Mouse (Mus musculus): ENCODE data around the gene Ms4a6c.
"Not testable (repeated sequence)": the region's sequence is repeated elsewhere in the genome, so short reads cannot be mapped to it uniquely, and the experiment has no call there.

Gene Ms4a6c

DNA sequence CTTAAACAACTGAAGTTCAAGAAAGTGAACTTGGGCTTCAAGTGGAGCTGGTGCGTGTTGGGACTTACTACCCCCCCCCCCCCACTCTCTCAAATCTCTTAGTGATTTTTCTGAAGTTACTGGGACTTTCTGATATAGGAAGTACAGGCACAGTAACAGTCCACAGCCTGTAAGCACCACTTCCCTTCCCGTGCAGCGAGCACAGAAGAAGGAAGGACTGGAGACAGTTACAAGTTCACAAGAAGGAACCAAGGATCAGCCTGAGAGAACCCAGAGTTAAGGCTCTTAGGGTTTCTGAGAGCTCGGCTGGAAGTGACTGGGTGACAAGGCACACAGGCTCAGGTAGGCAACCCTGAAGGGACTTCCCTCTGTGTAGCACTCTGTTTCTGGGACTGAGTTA is at the start of gene Ms4a6c:
Gene Ms4a6c (plus strand): TSS at position 152 of the 400 bp plus-strand sequence.
- DNase-seq (ENCODE audit: low spot score), result not testable (repeated sequence)

DNA sequence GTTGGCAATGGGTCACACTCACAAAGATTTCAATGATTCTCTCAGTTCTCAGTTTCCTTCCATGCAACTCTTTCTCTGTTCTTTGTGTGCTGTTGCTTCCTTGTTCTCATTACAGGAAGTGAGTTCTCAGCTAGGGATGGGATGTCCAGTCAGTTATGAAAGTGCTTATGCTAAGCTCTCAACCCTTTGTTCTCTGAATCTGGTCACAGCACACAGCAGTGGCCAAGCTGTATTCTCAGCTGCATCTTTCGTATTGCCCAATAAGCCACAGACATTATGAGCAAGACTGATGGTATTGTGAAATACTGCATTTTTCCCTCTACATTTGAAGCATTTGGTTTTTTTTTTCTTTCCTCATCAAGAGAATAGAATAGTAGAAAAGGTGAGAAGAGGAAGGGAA is 38.0 kb upstream of the Ms4a6c start:
- DNase-seq (ENCODE audit: low spot score), result not testable (repeated sequence)

DNA sequence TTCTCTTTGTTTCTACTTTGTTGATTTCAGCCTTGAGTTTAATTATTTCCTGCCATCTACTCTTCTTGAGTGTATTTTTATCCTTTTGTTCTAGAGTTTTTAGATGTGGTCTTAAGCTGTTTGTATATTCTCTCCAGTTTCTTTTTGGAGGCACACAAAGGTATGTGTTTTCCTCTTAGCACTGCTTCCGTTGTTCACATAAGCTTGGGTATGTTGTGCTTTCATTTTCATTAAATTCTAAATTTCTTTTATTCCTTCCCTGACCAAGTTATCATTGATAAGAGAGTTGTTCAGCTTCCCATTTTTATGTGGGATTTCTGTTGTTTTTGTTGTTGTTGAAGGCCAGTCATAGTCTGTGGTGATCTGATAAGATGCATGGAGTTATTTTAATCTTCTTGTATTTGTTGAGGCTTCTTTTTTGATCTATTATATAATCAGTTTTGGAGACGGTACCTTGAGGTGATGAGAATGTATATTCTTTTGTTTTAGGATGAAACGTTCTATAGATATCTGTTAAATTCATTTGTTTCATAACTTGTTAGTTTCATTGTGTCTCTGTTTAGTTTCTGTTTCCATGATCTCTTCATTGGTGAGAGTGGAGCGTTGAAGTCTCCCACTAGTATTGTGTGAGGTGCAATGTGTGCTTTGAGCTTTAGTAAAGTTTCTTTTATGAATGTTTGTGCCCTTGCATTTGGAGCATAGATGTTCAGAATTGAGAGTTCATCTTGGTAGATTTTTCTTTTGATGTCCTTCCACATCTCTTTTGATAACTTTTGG is 33.9 kb upstream of the Ms4a6c start:
- DNase-seq (ENCODE audit: low spot score), result no peak

DNA sequence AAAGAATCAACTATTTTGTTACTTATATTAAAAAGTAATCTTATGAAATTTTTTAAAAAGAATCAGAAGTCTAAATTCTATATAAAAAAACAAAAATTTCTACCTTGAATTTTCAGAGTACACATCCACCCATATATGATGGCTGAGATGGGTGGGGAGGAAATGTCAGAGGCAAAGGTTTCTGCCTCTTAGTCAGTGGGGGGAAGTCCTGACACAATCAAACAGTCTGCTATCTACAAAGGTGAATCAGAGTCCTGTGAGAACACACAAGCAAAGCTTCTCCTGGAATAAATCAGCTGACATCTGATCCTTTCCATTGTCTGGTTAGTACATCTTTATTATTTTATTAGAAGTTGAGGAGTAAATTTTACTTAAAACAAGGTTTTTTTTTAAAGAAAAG is 25.8 kb upstream of the Ms4a6c start, which contains the start of gene Ms4a4b:
Gene Ms4a4b (plus strand): TSS at position 216 of the 400 bp plus-strand sequence.
- no peak for DNase-seq (ENCODE audit: low spot score)

DNA sequence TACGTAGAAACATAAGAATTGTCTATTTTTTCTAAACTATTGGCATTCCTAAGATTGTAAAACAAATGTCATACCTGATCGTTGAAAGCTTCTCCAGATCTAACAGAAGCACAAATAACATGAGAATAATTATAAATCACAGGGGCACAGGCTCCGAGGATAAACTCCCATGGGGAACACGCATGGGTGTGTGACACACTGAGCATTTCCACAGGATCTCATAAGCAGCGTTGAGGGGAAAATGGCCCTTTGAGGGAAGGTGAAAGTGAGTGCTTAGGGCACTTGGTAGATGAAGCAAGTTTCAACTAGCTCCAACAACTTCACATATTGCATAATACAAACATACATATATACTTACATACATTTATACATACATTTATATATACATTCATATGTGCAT is 25.2 kb upstream of the Ms4a6c start:
- DNase-seq (ENCODE audit: low spot score), result no peak

DNA sequence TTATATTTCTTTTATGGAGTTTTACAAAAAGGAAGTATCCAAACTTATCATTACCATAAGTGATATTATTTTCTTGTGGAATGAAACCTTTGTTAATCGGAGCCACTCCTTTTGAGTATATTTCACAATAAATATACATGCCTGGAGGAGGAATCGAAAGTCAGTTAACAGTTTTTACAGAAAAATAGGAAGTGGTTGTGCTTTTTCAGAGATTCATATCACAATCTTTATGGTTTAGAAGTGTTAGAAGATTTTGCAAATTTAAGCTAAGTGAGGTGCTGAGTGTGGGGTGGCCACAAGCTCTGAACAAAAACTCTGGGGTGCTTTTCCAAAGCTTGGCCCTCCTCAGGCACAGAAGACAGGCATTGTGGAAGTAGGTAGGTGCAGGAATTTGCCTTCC is 21.9 kb upstream of the Ms4a6c start:
- no peak for DNase-seq (ENCODE audit: low spot score)

DNA sequence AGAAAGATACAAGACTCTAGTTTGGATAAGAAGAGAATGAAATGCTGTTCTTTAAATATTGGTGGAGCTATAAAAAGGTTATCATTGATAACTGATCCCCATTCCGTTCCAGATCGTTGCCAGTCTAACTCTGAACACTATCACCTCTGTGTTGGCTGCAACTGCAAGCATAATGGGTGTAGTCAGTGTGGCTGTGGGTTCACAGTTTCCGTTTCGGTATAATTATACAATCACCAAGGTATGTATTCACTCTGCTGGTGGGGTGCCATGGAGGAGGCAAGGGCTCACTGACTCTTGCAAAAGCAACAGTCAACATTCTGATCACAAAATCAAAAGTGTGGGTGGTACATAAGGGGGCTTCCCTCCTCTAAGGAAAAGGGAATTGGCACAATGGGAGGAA is 10.1 kb upstream of the Ms4a6c start:
- DNase-seq (ENCODE audit: low spot score), result not testable (repeated sequence)

DNA sequence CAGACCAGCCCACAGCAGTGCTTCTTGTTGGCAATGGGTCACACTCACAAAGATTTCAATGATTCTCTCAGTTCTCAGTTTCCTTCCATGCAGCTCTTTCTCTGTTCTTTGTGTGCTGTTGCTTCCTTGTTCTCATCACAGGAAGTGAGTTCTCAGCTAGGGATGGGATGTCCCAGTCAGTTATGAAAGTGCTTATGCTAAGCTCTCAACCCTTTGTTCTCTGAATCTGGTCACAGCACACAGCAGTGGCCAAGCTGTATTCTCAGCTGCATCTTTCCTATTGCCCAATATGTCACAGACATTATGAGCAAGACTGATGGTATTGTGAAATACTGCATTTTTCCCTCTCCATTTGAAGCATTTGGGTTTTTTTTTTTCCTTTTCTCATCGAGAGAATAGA is 4.4 kb upstream of the Ms4a6c start:
- not testable (repeated sequence) for DNase-seq (ENCODE audit: low spot score)

DNA sequence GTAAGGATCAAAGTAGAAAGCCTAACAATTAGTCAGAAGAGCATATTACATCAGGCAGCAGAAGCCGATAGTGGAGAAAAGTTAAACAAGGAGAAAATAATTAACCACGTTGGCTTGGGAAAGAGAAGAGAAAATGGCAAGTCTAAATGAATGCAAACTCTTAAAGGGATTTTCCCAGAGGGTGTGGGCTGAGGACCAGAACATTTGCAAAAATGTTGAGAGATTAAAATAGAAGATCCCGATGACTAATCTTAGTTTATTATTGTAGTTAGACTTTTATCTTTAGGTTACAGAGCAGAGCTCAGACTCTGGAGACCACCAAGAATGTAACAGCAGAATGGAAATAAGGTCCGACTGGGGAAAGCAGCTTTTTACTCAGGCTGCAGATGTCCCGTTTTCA is 2.7 kb upstream of the Ms4a6c start:
- DNase-seq (ENCODE audit: low spot score), result no peak

DNA sequence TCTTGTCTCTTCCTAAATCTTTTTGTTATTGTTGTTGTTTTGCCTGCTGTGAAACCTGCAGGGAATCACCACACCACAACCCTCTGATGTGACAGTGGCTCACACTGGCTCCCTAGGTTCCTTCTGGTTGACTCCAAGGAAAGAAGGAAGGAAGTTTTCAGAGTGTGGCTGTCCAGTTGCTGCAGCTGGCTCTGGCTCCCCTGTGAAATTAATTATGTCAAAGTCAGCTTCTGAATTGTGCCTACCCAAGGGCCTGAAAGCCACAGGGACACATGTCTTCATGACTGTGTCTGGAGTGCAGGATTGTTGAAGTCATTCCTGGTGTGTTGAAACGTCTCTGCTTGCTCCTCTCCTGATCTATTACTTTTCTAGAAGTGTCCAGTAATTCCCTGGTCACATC is 805 bp upstream of the Ms4a6c start:
- not testable (repeated sequence) for DNase-seq (ENCODE audit: low spot score)

DNA sequence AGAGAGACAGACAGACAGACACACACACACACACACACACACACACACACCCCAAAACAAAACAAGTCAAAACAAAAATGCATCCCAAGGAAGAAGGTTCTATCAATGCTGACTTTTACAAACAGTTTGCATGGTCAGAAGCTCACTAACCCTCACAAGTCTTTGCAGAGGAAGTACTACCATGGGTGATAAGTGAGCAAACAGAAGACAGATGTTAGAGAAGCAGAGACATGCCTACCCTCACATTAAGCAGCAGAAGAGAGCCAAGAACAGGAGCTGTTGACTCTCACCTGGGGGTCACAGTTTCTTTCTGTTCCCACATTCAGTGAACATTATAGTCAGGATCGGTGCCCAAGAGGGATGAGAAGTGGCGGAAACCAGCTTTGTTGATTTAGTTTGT is 10.5 kb downstream of the Ms4a6c start:
- DNase-seq (ENCODE audit: low spot score), result no peak

DNA sequence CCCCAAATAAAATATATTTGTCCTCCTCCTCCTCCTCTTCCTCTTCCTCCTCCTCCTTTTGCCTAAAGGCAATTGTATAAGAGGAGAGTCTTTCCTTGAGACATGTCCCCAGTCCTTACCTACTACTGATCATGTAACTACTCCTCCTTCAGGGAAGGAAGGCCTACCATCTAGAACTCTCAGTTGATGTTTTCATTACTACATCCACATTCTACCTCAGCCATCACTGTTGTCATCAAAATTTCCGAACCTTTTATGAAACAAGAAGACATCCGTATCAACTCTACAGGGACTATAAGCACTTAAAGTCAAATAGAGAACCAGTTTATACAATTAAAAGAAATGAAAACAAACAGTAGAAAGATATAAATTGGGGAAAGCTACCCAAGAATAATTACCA is 13.5 kb downstream of the Ms4a6c start:
- DNase-seq (ENCODE audit: low spot score), result no peak

DNA sequence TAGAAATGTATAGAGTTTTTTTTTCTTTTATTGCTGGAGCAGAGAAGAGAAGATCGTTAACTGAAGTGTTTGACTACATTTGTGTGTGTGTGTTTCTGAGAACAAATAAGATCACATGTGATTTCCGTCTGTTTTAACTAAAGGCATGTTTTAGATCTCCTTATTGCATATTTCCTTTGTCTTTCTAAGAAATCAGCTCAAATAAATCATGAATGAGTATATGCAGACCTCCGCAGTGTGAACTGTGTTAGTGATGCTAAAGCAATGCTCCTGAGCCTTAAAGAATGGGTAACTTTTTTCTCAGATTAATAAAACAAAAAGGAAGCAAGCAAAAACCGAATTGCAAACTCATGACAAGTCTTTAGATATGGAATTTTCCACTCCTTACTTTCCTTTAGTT is 14.8 kb downstream of the Ms4a6c start:
- DNase-seq (ENCODE audit: low spot score), result no peak

DNA sequence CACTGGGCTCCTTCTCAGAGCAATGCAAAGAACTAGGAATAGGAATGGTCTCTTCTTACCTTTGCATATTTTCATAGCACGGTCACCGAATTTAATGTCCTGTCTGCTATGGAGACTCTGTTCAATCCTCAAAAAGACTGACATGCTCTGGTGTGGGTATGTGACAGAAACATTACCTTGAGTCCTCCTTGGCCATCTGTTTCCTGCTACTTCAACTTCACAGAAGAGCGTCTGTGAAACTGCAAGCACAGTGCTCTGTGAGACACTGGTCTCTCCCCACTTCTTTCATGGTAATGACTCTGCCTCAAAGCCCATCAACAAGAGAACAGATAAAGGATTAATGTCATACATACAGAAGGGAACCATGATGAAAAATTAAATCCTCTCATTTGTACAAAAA is 15.2 kb downstream of the Ms4a6c start:
- DNase-seq (ENCODE audit: low spot score), result no peak

DNA sequence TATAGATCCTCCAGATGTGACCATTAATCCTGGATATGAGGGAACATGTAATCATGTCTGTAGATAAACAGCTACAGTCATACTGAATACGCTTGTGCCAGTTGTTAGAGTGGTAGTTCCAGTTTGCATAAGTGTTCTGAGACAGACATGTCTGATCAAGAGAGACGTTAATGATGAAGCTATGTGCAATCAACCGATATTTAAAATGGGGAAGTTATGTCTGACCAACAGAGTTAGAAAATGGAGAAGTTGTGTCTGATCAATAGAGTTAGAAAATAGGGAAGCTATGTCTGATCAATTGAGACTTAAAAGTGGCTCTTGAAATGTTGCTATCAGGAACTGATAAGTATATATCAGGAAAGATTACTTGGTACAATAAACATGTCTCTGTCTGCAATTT is 16.1 kb downstream of the Ms4a6c start:
- no peak for DNase-seq (ENCODE audit: low spot score)

DNA sequence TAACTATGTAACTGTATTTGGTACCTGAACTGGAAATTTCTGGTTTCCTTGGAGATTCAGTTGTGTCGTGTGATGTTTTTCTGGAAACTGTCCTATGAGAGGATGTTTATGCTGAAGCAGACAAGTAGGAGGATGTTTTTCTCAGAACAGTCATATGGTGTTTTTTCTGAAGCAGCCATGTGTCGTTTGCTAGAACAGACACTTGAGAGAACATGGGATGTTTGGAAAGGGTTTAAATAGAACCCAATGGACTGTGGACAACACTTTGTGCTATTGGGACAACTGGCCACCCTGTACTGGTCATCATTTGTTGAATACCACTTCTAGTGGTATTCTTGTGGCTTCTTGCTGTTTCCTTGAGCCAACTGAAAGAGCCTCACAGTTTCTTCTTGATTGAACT is 16.6 kb downstream of the Ms4a6c start, which contains the start of gene Gm8369:
Gene Gm8369 (plus strand): TSS at position 193 of the 400 bp plus-strand sequence.
- DNase-seq (ENCODE audit: low spot score), result no peak

DNA sequence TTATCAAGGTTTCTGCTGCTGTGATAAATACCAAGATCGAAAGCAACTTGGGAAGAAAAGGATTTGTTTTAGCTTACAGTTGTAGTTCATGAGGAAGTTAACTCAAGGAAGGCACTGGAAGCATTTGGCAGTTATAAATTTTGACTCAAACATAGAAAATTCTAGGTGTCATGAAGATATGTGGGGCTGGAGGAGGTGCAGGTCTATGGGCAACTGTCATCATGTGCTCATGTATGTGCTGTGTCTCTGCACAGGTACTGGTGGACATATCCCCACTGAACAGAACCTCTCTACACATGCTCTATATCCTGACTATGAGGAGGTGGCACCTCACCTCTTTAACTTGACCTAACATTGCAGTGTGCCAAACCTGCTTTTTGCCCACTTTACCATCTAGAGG is 17.4 kb downstream of the Ms4a6c start:
- no peak for DNase-seq (ENCODE audit: low spot score)

DNA sequence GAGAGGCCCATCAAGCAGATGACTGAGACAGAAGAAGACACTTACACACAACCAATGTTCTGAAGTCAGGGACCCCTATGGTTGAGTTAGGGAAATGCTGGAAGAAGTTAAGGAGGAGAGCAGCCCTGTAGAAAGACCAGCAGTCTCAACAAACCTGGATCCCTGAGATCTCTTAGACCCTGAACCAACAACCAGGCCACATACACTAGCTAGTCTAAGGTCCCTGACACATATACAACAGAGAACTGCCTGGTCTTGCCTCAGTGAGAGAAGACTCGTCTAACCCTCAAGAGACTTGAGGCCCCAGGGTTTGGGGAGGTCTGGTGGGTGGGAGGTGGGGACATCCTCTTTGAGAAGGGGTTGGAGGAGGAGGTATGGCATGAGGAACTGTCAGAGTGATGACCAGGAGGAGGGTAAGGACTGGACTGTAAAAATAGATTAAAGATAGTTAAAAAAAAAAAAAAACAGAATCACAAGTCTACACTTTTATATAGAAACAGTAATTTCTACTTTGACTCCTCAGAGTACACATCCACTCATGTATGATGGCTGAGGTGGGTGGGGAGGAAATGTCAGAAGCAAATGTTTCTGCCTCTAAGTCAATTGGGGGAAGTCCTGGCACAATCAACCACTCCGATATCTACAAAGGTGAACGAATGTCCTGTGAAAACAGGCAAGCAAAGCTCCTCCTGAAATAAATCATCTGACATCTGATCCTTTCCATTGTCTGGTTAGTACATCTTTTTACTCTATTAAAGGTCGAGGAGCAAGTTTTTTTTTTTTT is 22.4 kb downstream of the Ms4a6c start:
- DNase-seq (ENCODE audit: low spot score), result no peak

DNA sequence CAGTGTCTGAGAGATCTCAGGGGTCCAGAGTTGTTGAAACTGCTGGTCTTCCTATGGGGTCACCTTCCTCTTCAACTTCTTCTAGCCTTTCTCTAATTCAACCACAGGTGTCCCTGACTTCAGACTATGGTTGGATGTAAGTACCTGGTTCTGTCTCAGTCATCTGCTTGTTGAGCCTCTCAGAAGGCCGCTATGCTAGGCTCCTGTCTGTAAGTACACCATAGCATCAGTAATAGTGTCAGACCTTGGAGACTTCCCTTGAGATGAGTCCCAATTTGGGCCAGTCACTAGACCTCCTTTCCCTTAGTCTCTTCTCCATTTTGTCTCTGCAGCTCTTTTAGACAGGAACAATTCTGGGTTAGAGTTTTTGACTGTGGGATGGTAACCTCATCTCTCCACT is 23.5 kb downstream of the Ms4a6c start:
- no peak for DNase-seq (ENCODE audit: low spot score)

DNA sequence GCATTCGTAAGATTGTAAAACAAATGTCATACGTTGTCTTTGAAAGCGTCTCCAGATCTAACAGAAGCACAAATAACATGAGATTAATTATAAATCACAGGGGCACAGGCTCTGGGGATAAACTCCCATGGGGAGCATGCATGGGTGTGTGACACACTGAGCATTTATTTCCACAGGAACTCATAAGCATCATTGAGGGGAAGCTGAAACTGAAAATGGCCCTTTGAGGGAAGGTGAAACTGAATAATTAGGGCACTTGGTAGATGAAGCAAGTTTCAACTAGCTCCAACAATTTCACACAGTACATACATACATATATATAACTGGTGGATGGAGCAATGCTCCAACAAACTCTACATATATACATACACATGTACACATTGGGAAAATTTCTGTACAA is 25.4 kb downstream of the Ms4a6c start:
- no peak for DNase-seq (ENCODE audit: low spot score)

DNA sequence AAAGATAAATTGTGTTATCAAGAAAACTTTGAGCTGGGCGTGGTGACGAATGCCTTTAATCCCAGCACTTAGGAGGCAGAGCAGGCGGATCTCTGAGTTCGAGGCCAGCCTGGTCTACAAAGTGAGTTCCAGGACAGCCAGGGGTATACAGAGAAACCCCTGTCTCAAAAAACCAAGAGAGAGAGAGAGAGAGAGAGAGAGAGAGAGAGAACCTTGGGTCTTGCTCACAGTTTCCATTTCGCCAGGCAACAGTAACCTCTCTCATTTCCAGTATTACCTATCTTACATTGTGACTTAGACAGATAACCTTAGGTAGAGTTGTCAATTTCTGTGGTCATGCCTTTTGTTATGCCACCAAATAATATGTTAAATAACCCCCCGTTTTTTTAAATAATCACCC is 27.2 kb downstream of the Ms4a6c start:
- no peak for DNase-seq (ENCODE audit: low spot score)

DNA sequence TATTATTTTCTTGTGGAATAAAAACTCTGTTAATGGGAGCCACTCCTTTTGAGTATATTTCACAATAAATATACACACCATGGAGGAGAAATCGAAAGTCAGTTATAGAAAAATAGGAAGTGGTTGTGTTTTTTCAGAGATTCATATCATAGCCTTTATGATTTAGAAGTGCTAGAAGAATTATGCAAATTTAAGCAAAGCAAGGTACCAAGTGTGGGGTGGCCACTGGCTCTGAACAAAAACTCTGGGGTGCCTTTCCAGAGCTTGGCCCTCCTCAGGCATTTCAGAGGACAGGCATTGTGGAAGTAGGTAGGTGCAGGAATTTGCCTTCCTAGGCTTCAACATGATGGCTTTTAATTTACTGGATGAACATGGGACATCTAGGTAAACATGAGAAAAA is 28.1 kb downstream of the Ms4a6c start:
- not testable (repeated sequence) for DNase-seq (ENCODE audit: low spot score)

DNA sequence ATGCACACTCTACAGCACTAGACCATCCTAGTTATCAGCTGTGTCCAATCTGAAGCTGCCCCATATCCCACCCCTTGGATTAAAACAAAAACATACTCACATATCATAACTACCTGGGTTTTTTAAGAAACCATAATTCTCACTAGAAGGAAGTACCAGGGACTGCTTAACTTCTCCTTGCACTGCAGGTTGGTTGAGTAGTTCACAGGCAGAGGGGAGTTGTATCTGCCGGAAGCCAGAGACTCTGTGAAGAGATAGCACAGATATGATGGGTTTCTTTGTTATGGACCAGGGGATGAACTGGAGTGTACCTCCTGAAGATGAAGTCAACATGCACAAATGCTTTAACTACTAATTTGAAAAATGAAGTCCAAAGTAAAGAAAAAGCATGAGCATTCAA is 31.6 kb downstream of the Ms4a6c start:
- DNase-seq (ENCODE audit: low spot score), result no peak

Data from urinary bladder, postnatal 14 days (tissue).